Mouse (Mus musculus) liver, embryonic 14.5 days (tissue): Measurements from ENCODE around the gene 1700001C02Rik. TPM values are rescaled to one million over a fixed set of nuclear protein-coding genes. Genes with fewer than 3 reads are reported as not detected.

Experiments used
- ATAC-seq: fragments of 200-750 bp; cut with Nextera tagmentation; 2 replicates; pipeline ENCODE4 v1.8.0; 2017; ENCODE audit warnings: moderate number of reproducible peaks, mild to moderate bottlenecking, moderate library complexity; ENCODE audit not compliant: insufficient read depth
- DNase-seq, 3 experiments: peaks; one replicate each; pipeline ENCODE4 v3.0.0-alpha.2; 2012 to 2013; ENCODE audit warnings: low read depth in 3 of 3, low spot score in 3 of 3
- H3K27ac ChIP-seq: fragments of 300-500 bp; sonication (generic); 2 replicates; pipeline ENCODE4 v1.5.1; 2014; ENCODE audit warnings: moderate library complexity, mild to moderate bottlenecking, control low read depth, inconsistent platforms
- H3K27me3 ChIP-seq: fragments of 300-500 bp; sonication (generic); 2 replicates; pipeline ENCODE4 v1.6.1; 2014; ENCODE audit warnings: mild to moderate bottlenecking, low read length, moderate library complexity; ENCODE audit not compliant: control insufficient read depth, insufficient read depth
- H3K36me3 ChIP-seq: fragments of 300-500 bp; sonication (generic); replicated peaks from 2 replicates; pipeline ENCODE4 v1.6.1; 2014; ENCODE audit warnings: low read depth; ENCODE audit not compliant: control insufficient read depth, insufficient read depth
- H3K4me1 ChIP-seq, 2 experiments: fragments of 200-500 bp in 1 of 2; fragments of 300-500 bp in 1 of 2; sonication (generic) in 1 of 2; replicated peaks; 2 replicates each; pipeline ENCODE4 v1.6.1; 2012 to 2014; ENCODE audit warnings: antibody characterized with exemption in 1 of 2, inconsistent platforms in 1 of 2, low read length in 1 of 2; ENCODE audit not compliant: control insufficient read depth in 2 of 2, insufficient read depth in 2 of 2
- H3K4me2 ChIP-seq: fragments of 300-500 bp; sonication (generic); 2 replicates; pipeline ENCODE4 v1.6.1; 2014; ENCODE audit warnings: low read depth, mild to moderate bottlenecking, control low read depth, moderate library complexity
- H3K4me3 ChIP-seq, 2 experiments: fragments of 200-500 bp in 1 of 2; fragments of 300-500 bp in 1 of 2; sonication (generic) in 1 of 2; 2 replicates each; pipeline ENCODE4 v1.5.1; 2012 to 2014; ENCODE audit warnings: low read depth in 2 of 2, low read length in 2 of 2, mild to moderate bottlenecking in 2 of 2, control low read depth in 1 of 2, inconsistent platforms in 1 of 2, moderate library complexity in 1 of 2; ENCODE audit not compliant: insufficient read depth in 1 of 2
- H3K9ac ChIP-seq: fragments of 300-500 bp; sonication (generic); replicated peaks from 2 replicates; pipeline ENCODE4 v1.6.1; 2014; ENCODE audit warnings: mild to moderate bottlenecking, control low read depth, moderate library complexity
- H3K9me3 ChIP-seq: fragments of 300-500 bp; sonication (generic); 2 replicates; pipeline ENCODE4 v1.6.1; 2016; ENCODE audit warnings: low read length, mixed read lengths; ENCODE audit not compliant: control insufficient read depth
- CTCF ChIP-seq: IDR thresholded peaks from 2 replicates; pipeline ENCODE4 v1.5.1; 2016; ENCODE audit warnings: antibody characterized with exemption, low read depth, control low read depth
- EP300 ChIP-seq: IDR thresholded peaks from 2 replicates; pipeline ENCODE4 v1.6.1; 2016; ENCODE audit warnings: antibody characterized with exemption, low read depth
- WGBS: fragments of 180-500 bp; shearing (Covaris S2); extraction: QIAGEN DNeasy Blood & Tissue Kit; methylation state at CpG from one replicate; pipeline ENCODE4 v1.1.7; 2014; ENCODE audit not compliant: insufficient replicate concordance; 5-methylcytosine and 5-hydroxymethylcytosine counted together
- polyA plus RNA-seq, 2 experiments: library from polyadenylated mRNA; depleted of rRNA in 1 of 2; stranded (reverse) in 1 of 2; unstranded in 1 of 2; fragments of >200 nt; fragmentation: Nextera tagmentation in 1 of 2; extraction: Ambion mirVana in 1 of 2; gene quantifications; 2 replicates each; pipeline versions ENCODE4 v1.2.1 to v1.2.3; 2012 to 2014

The 1700001C02Rik gene
- polyA plus RNA-seq, 2 experiments, result not detected

DNA sequence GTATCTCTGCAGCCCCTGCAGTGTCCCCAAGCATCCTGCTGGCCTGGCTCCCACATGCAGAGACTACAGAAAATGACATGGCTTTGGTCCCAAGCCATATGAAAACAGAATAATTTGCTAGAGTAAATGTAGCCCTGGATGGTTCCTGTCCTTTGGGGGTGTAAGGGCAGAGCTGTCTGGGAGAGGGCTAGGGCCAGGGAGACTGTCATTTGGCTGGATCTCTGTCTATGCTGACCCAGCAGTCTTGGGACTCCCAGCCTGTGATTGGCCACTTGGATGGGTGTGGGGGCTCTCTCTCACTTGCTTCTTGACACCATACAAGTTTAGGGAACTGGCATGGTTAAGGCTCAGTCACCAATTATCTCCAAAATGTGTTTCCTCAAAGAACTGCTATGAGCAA, 24.4 kb downstream of the 1700001C02Rik start:
- TF ChIP-seq EP300, result no peak
- TF ChIP-seq CTCF, result no peak
- H3K4me2 ChIP-seq, result no peak overlapping the region
- H3K4me3 ChIP-seq, result no peak overlapping the region
- DNase-seq (no peak), ATAC-seq (no peak)
- H3K27me3 ChIP-seq, result no peaks in the 10 kb centered on the region
- no peak overlapping the region for H3K9ac ChIP-seq
- H3K4me1 ChIP-seq, result no peaks in the 10 kb centered on the region
- H3K27ac ChIP-seq, result no peak overlapping the region
- no peaks in the 10 kb centered on the region for H3K9me3 ChIP-seq
- no peaks in the 10 kb centered on the region for H3K36me3 ChIP-seq

DNA sequence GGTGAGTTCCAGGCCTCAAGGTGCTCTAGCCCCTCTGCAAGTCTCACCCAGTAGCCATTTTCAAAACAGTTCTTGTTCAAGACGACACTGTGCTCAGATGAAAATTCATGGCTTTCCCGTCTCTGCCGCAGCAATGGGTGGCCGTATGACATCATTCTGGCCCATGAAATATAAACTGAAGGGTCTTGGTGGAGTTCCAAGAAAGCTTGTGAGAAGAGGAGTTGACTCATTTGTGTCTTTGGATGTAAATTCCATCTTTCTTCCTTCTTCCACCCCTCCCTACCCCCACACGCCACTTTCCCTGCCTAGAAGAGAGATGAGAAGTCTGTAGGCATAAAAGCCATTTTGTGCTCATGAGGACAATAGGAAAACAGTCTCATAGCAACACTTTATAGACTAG, 25.0 kb downstream of the 1700001C02Rik start:
- ATAC-seq (no peak), DNase-seq (no peak)
- Histone ChIP-seq H3K27me3 (no peaks in the 10 kb centered on the region), H3K36me3 (no peaks in the 10 kb centered on the region), H3K9me3 (no peaks in the 10 kb centered on the region), H3K9ac (no peak overlapping the region), H3K27ac (no peak overlapping the region), H3K4me3 (no peak overlapping the region), H3K4me1 (no peaks in the 10 kb centered on the region), H3K4me2 (no peak overlapping the region)
- 51% methylated on average over 5 of the region's 5 CpGs for WGBS
- TF ChIP-seq CTCF, result no peak
- no peak for TF ChIP-seq EP300

DNA sequence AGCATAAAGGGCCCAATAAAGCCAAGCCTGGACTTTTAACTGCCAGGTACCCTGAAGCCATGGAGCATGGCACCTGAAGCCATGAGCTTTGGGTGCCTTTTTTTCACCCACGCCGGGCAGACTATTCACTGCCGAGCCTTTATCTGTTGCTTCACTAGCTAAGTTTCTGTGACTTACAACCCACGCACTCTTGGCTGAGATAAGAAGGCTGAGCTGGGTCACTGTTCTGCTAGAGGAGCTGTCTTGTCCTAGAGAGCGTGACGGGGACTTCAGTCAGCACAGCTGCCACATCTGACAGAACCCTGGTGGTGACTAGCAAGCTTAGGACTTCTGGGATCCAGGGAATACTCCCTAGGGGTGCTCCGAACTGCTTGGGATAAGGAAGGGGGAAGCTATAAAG, 27.9 kb downstream of the 1700001C02Rik start:
- no peaks in the 10 kb centered on the region for H3K27me3 ChIP-seq
- no peak for ATAC-seq
- no peak overlapping the region for H3K4me3 ChIP-seq
- 32% methylated on average over 7 of the region's 7 CpGs for WGBS
- H3K4me1 ChIP-seq, result no peaks in the 10 kb centered on the region
- H3K9me3 ChIP-seq, result no peaks in the 10 kb centered on the region
- H3K36me3 ChIP-seq, result no peaks in the 10 kb centered on the region
- DNase-seq, result no peak
- H3K9ac ChIP-seq, result no peak overlapping the region
- H3K27ac ChIP-seq, result no peak overlapping the region
- H3K4me2 ChIP-seq, result no peak overlapping the region
- no peak for TF ChIP-seq CTCF
- TF ChIP-seq EP300, result no peak

DNA sequence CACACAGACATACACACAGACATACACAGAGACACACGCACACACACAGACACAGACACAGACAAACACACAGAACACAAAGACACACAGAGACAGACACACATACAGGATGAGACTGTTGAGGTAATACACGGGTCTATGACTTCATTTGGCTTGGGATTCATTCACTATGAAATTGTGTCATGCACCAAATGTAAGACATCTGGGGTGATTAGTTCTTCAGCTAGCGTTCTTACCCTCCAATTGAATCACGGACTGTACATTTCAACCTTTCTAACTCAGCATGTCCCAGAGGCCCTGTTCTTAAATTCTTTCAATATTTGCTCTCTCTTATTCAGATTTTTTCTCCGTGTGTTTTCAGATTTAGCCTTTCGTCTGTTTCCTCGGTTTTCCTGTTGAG, 28.8 kb downstream of the 1700001C02Rik start:
- DNase-seq, result no peak
- Histone ChIP-seq H3K4me1 (no peaks in the 10 kb centered on the region), H3K27me3 (no peaks in the 10 kb centered on the region), H3K4me2 (no peak overlapping the region), H3K9me3 (no peaks in the 10 kb centered on the region), H3K27ac (no peak overlapping the region), H3K9ac (no peak overlapping the region), H3K4me3 (no peak overlapping the region), H3K36me3 (no peaks in the 10 kb centered on the region)
- WGBS, result 67% methylated on average over 7 of the region's 7 CpGs
- TF ChIP-seq EP300, result no peak
- no peak for TF ChIP-seq CTCF
- no peak for ATAC-seq

DNA sequence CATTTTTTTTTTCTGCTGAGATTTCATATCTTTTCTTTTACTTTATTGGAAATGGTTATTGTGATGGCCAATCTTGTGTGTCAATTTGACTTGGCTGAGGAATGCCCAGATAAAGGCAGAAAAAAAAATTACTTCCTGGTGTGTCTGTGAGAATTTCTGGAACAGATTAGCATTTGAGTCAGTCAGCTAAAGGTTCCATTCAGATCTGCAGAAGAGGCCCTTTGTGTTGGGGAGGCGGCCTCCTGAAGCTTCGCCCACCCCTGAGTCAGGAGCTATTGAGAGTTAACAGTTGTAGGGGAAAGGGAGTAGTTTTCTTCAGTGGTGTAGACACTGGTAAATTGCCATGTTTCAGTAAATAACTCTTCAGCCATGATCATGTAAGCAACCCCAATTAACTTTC, 29.4 kb downstream of the 1700001C02Rik start:
- H3K27ac ChIP-seq, result no peak overlapping the region
- H3K4me3 ChIP-seq, result no peak overlapping the region
- no peak for DNase-seq
- H3K27me3 ChIP-seq, result no peaks in the 10 kb centered on the region
- no peak for ATAC-seq
- no peaks in the 10 kb centered on the region for H3K9me3 ChIP-seq
- no peaks in the 10 kb centered on the region for H3K4me1 ChIP-seq
- no peak overlapping the region for H3K9ac ChIP-seq
- no peak for TF ChIP-seq CTCF
- no peak for TF ChIP-seq EP300
- H3K4me2 ChIP-seq, result no peak overlapping the region
- WGBS, result 70% methylated on average over 2 of the region's 2 CpGs
- H3K36me3 ChIP-seq, result no peaks in the 10 kb centered on the region

DNA sequence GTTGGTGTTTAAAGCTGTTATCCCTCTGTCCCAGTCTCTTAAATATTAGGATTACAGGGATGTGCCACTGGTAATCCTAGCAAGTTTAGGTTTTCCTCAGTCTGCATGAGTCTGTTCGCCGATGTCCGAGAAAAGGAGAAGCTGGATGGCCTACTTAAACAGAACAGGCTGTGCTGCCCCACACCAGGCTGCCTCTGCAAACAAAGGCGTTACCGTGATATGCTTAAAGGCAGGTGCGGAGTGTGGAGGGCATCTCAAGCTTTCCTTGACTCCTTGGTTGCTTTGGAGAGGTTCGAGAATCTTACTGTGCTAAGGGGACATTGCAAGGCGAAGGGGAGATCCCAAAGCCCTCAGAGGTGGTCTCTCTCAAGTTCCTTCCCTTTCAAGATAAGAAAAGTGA, 31.0 kb downstream of the 1700001C02Rik start:
- DNase-seq (no peak), ATAC-seq (no peak)
- H3K4me3 ChIP-seq, result no peak overlapping the region
- H3K27ac ChIP-seq, result no peak overlapping the region
- H3K4me1 ChIP-seq, result no peaks in the 10 kb centered on the region
- TF ChIP-seq CTCF, result no peak
- TF ChIP-seq EP300, result no peak
- no peak overlapping the region for H3K4me2 ChIP-seq
- H3K27me3 ChIP-seq, result no peaks in the 10 kb centered on the region
- H3K9me3 ChIP-seq, result no peaks in the 10 kb centered on the region
- 63% methylated on average over 8 of the region's 8 CpGs for WGBS
- no peaks in the 10 kb centered on the region for H3K36me3 ChIP-seq
- no peak overlapping the region for H3K9ac ChIP-seq
